Mouse (Mus musculus) lung, adult 2 months (tissue): Measurements from ENCODE around the gene Fbxo36. TPM values are rescaled to one million over a fixed set of nuclear protein-coding genes. Genes with fewer than 3 reads are reported as not detected.
A peak's percentile ranks its signal among the peaks of the same experiment; 100 is the strongest.

Experiments
- DNase-seq: peaks from one replicate; pipeline ENCODE4 v3.0.0; 2022
- H3K4me1 ChIP-seq: fragments of 200-500 bp; 2 replicates; pipeline ENCODE4 v1.6.1; 2011; ENCODE audit warnings: low read length; ENCODE audit not compliant: control insufficient read depth, insufficient read depth
- H3K4me3 ChIP-seq: fragments of 200-500 bp; replicated peaks from 2 replicates; pipeline ENCODE3; 2011; ENCODE audit warnings: low read depth, mild to moderate bottlenecking, control low read depth, low read length; ENCODE audit errors: extremely low read depth
- CTCF ChIP-seq: fragments of 200-500 bp; IDR thresholded peaks from 2 replicates; pipeline ENCODE4 v1.5.1; 2011; ENCODE audit warnings: mild to moderate bottlenecking, low read length, control low read depth; ENCODE audit not compliant: insufficient read depth
- POLR2A ChIP-seq: fragments of 200-500 bp; IDR thresholded peaks from 2 replicates; pipeline ENCODE4 v1.6.1; 2011; ENCODE audit warnings: low read depth, mild to moderate bottlenecking, control low read depth, low read length, borderline replicate concordance; ENCODE audit errors: extremely low read depth
- WGBS: fragments of 180-500 bp; shearing (Covaris S2); methylation state at CpG from one replicate; pipeline ENCODE4 v1.1.7; 2018; 5-methylcytosine and 5-hydroxymethylcytosine counted together
- polyA plus RNA-seq: library from polyadenylated mRNA; depleted of rRNA; stranded (reverse); fragments of >200 nt; gene quantifications from 2 replicates; pipeline ENCODE4 v1.2.3, GENCODE M21; 2012

Fbxo36 gene
- polyA plus RNA-seq, 1 experiment, result 7.7 TPM

DNA sequence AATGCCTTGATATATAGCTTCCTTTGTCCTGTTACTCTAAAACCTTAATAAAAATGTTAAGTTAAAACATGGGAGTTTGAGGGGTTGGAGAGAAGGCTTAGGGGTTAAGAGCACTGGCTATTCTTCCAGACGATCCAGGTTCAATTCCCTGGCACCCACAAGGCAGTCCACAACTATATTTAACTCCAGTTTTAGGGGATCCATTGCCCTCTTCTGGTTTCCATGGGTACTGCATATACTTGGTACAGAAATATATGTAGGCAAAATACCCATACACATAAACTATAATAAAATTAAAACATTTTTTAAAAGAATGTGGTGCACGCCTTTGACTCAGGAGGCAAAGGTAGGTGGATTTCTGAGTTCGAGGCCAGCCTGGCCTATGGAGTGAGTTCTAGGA lies 45.5 kb downstream of the Fbxo36 start:
- WGBS, result 69% methylated on average over 3 of the region's 3 CpGs
- TF ChIP-seq POLR2A (no peak), CTCF (peak; percentile 18; the same call in 1 of the 2 replicates)
- no peak for DNase-seq
- H3K4me3 ChIP-seq, result no peak overlapping the region
- H3K4me1 ChIP-seq, result no peaks in the 10 kb centered on the region

DNA sequence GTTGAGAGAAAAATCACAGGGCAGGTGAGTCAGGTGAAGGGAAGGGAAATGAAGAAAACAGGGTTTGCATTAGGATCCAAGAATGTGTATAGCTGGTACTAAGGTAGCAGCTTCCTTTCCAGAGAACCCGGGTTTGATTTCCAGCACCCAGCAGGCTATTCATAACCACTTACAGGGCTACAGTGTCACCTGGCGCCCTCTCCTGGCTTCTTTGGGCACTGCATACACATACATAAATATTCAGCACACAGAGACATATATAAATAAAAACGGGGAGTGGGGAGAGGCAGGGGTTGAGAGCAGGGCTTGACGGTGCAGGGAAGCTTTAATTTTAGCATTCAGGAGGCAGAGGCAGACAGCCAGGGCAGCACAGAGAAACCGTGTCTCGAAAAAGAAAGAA lies 46.3 kb downstream of the Fbxo36 start:
- no peak for DNase-seq
- Histone ChIP-seq H3K4me1 (no peaks in the 10 kb centered on the region), H3K4me3 (no peak overlapping the region)
- TF ChIP-seq CTCF (peak; percentile 27), POLR2A (no peak)
- 82% methylated on average over 6 of the region's 6 CpGs for WGBS

DNA sequence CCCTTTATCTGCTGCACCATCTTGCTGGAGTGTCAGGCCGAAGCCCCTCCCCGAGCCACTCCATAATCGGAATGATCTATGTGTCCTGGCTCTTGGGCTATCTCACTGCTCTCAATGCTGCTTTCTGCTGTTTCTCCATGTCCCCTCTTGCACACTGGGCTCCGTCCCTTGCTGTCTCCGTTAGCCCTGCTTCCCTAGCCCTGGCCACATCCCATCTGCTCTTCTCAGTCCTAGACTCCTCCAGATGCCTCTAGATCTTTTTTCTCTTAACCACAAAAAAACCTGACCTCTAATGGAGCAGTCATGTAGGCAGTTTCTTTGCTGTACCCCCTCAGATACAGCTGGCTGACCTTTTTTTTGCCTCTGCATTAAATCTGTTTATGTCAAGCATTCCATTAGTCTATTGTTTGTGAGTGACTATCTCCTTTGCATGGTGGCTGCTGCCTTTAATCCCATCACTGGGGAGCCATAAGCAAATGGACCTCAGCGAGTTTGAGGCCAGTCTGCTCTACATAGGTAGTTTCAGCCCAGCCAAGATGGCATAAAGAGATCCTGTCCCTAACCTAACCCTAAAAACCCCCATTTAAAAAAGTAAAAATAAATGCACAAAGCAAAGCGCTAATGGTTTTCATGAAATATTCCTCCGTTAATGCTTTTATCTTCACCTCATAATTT lies 49.8 kb downstream of the Fbxo36 start:
- Histone ChIP-seq H3K4me1 (no peaks in the 10 kb centered on the region), H3K4me3 (no peak overlapping the region)
- WGBS, result 57% methylated on average over 8 of the region's 8 CpGs
- DNase-seq, result no peak
- TF ChIP-seq POLR2A, result no peak
- TF ChIP-seq CTCF, result no peak

DNA sequence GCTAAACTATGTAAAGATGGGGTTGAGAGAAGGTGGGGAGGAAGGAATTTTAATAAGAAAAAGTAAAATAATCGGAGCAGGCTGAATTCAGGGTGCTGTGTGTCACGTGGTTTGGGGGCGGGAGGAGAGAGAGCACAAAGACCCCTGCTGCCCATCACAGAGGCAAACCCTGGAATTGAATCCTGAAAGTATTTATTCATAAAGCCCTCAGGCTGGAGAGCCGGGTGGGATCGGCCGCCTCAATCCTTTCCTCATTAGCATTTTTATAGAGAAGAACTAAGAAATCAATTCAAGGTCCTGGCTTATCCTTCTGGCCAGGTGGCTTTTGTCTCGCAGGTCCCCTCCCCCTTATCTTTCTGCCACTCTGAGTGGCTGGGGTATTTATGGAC lies 50.4 kb downstream of the Fbxo36 start:
- Histone ChIP-seq H3K4me1 (no peaks in the 10 kb centered on the region), H3K4me3 (no peak overlapping the region)
- TF ChIP-seq POLR2A, result no peak
- TF ChIP-seq CTCF, result no peak
- WGBS, result 59% methylated on average over 7 of the region's 7 CpGs
- DNase-seq, result no peak

DNA sequence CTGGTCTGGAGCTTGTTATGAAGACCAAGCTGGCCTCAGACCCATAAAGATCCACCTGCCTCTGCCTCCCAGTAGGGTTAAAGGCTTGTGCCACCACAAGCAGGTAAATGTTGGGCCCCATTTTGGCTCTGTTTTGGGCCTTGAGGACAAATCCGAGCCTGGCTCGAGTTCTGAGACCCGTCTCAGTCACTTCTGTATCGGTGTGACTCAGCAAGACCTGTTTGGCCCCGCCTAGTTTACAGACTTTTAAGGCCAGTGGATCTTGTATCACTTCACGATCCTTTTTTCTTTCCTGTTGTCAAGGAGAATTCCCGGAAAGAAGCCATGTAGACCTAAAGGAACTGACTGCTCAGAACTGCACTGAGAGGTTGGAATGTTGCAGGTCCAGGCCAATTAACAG lies 50.9 kb downstream of the Fbxo36 start:
- H3K4me1 ChIP-seq, result no peaks in the 10 kb centered on the region
- DNase-seq, result no peak
- 76% methylated on average over 7 of the region's 7 CpGs for WGBS
- no peak overlapping the region for H3K4me3 ChIP-seq
- TF ChIP-seq CTCF, result no peak

DNA sequence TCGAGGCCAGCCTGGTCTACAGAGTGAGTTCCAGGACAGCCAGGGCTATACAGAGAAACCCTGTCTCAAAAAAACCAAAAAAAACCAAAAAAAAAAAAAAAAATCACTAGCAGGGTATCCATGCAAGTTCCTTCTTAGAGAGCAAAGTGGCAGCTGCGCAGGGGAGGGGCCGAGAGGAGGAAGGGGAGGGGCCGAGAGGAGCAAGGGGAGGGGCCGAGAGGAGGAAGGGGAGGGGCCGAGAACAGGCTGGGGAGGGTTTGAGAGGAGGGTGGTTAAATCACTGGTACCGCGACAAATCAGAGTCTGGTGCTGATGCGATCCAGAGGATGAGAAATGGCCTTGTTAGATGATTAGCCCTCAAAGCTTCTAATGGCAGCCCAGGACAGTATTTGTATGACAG lies 52.1 kb downstream of the Fbxo36 start:
- WGBS, result 80% methylated on average over 9 of the region's 9 CpGs

DNA sequence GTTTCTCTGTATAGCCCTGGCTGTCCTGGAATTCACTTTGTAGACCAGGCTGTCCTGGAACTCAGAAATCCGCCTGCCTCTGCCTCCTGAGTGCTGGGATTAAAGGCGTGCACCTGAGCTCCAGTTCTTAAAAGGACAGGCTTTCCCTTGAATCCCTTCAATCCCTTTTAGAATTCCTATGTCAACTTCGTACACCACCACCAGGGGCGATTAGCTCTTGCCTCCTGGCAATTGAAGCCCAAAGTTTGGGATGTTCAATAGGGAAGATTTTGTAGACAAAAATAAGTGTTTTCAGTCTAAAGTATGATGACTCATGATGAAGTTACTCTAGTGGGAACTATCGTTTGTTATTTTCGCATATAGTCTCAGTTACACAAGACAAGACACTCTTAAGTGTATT lies 57.7 kb downstream of the Fbxo36 start:
- H3K4me1 ChIP-seq, result no peaks in the 10 kb centered on the region
- 82% methylated on average over 6 of the region's 6 CpGs for WGBS
- DNase-seq, result no peak
- no peak overlapping the region for H3K4me3 ChIP-seq
- TF ChIP-seq CTCF (no peak), POLR2A (no peak)

More for the DNA sequence above, 52.1 kb downstream of the Fbxo36 start:
- H3K4me1 ChIP-seq, result no peaks in the 10 kb centered on the region
- DNase-seq, result no peak
- no peak overlapping the region for H3K4me3 ChIP-seq
- TF ChIP-seq CTCF, result no peak
- TF ChIP-seq POLR2A, result no peak

DNA sequence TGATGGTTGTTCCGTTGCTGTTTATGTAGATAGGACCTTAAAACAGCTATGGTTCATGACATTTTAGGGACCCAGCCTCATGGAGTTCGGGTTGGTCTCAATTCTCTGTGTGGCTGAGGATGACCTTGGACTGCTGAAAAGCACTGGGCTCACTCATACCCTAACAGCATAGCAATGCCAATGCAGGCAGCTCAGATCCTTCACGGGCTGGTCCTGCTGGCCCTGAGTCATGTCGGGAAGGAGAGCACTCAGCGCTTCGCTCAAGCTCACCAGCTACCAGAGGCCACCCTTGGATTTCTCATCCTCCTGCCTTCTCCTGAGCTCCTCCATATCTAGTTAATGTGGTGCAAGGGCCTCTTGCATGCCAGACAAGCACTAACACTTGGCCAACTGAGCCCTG lies 59.5 kb downstream of the Fbxo36 start:
- TF ChIP-seq POLR2A, result no peak
- TF ChIP-seq CTCF, result no peak
- Histone ChIP-seq H3K4me3 (no peak overlapping the region), H3K4me1 (no peaks in the 10 kb centered on the region)
- no peak for DNase-seq
- 91% methylated on average over 6 of the region's 6 CpGs for WGBS

DNA sequence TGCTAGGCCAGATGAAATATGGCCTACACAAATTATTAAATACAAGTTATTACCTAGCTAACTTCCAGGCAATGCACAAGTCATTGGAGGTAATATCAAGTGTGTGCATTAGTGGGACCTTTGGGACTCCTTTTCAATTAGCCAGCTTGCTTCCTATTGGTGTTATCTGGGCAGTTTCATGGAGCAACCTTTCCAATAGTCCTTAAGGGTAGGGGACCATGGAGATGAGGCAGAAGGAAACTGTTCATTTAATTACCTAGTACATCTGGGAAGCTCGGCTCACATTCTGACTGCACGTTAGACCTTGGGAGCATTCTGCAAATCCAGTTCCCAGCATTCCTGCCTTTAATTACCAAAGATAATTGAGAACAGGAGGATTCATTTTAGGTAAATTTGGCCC lies 64.8 kb downstream of the Fbxo36 start:
- Histone ChIP-seq H3K4me1 (no peaks in the 10 kb centered on the region), H3K4me3 (no peak overlapping the region)
- TF ChIP-seq CTCF, result no peak
- TF ChIP-seq POLR2A, result no peak
- no peak for DNase-seq
- 91% methylated on average over 2 of the region's 2 CpGs for WGBS

DNA sequence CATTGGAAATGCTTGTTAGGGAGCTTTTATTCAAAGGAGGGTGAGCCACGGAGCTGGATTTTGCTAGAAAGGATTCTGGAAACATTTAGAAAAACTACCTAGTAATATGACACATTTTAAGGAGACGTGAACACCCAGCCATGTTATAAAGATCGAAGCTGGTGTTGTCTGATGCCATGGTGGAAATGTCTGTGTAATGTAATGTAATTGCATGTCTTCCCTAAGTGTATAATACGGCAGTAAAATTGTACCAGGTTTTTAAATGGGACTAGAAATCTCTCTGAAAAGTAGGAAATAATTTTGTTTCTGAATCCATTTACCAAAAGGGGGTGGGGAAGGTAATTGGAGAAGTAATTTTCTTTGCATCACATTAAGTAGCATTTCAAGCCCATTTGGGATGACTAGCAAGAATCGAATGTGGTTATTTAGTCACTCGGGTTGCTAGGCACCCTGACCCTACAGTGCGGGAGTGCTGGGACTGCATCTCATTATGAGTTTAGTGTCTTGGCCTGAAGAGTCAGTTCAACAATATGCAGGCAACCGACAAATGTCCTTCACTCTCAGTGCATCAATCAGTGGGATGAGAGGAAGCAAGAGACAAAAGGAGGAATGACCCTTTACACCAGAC lies 70.7 kb downstream of the Fbxo36 start:
- H3K4me3 ChIP-seq, result no peak overlapping the region
- no peaks in the 10 kb centered on the region for H3K4me1 ChIP-seq
- TF ChIP-seq CTCF, result no peak
- no peak for TF ChIP-seq POLR2A
- no peak for DNase-seq
- 78% methylated on average over 8 of the region's 8 CpGs for WGBS

DNA sequence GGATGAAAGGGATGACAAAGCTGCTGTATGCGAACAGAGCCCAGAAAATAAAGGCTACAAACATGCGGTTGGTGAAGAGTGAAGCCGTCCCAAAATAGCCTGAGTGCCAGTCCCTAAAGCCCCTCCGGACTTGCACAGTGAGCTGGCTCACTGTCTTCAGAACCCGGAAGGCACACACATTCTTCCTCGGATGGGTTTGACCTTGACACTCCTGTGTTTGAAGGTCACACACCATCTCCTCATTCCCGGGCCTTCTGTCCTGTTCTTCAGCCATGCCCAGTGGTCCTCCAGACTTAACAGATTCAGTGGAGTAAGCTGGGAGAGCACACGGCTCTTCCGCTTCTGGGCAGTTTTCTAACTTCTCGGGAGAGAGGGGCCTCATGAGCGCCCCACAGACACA lies 72.9 kb downstream of the Fbxo36 start:
- Histone ChIP-seq H3K4me3 (no peak overlapping the region), H3K4me1 (no peaks in the 10 kb centered on the region)
- TF ChIP-seq CTCF, result no peak
- TF ChIP-seq POLR2A, result no peak
- DNase-seq, result no peak
- WGBS, result 90% methylated on average over 11 of the region's 11 CpGs

DNA sequence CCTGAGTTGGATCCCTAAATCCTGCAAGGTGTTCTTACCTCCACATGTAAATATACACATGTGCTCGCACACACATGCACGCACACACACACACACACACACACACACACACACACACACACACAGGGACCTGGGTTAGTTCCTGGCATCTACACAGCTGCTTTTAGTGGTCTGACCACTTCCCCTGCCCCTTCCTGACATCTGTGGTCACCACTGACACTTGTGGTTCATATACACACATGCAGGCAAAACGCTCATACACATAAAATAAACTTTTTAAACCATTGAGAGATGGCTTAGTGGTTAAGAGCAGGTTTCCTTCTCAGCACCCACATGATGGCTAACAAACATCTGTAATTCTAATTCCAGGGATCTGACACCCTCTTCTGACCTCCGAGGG lies 75.4 kb downstream of the Fbxo36 start:
- H3K4me3 ChIP-seq, result no peak overlapping the region
- WGBS, result 73% methylated on average over 4 of the region's 4 CpGs

More for the DNA sequence above, 75.4 kb downstream of the Fbxo36 start:
- no peak for TF ChIP-seq POLR2A
- no peak for TF ChIP-seq CTCF
- H3K4me1 ChIP-seq, result no peaks in the 10 kb centered on the region
- DNase-seq, result no peak
